Mouse (Mus musculus) kidney, postnatal 10 days (tissue): ENCODE data around the gene Tk1.

ENCODE experiments used
- DNase-seq: peaks from one replicate; pipeline ENCODE4 v3.0.0; 2021; ENCODE audit warnings: mixed read lengths

Tk1 gene

GRCm38 (mm10) chr11:117820173-117820572 lies 5.7 kb downstream of the Tk1 start:
- DNase-seq, result no peak

GRCm38 (mm10) chr11:117819095-117819494 lies 6.8 kb downstream of the Tk1 start:
- no peak for DNase-seq

GRCm38 (mm10) chr11:117816389-117816996 lies 9.4 kb downstream of the Tk1 start:
- no peak for DNase-seq

DNA sequence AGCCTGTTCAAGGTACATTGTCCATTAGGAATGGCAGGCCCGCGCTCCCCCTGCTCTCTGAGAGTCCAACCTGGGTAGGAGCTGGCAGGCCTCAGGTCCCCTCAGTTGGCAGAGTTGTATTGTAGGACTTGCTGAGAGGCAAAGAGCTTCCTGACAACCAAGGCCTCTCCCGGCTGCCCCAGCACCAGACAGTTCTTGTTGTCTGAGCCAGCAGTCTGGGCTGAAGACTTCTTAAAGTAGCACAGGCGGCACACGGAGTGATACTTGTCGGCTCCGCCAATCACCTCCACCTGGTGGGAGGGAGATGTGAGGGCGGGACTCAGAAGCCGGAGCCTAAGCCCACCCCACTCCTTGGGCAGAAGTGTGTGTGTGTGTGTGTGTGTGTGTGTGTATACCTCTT lies 10.0 kb downstream of the Tk1 start:
- peak; percentile 34 for DNase-seq

DNA sequence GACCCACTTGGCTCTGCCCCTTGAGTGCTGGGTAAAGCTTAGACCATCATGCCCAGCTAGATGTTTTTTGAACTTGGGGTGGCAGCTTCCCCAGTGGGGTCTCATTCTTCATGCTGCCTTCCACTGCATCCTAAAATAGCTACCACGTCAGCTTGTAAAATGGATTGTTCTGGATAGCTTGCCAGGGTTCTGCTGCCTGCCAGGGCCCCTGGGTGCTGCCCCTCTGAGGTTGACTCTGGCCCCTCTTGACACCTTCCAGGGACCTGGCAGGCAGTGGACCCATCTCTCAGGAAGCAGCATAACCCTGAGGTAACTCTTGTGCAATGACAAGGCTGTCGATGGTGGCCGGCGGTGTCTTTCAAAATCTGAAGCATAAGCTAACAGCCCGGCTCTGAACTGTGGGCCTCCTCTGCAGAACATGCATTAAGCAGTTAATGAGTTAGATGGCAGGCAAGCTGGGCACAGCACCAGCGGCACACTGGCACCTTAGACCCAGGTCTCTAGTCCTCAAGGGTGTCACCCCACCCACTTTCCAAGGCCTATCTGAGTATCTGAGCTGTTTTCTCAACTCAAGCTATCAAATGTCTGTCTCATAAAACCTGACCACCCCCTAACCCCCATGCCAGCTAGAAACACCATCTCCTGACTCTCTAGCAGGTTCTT lies 11.1 kb downstream of the Tk1 start:
- DNase-seq, result no peak

DNA sequence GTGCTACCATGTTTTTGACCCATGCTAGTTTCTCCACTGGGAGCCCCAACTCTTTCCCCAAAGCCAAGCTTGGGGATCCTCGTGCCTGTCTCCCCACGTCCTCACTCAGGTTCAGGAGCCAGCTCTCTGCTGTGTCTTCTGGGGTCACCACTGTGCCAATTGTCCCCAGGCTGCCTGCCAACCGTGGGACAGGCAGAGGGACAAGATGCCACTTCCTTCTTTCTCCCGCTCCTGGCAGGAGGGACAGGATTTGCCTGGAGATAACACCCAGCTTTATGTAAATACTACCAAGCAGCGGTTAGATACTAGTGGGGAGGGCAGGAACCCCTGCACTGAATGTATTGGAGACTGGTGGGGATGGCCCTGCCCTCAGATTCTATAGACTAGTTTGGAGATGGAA lies 12.0 kb downstream of the Tk1 start:
- DNase-seq, result no peak

DNA sequence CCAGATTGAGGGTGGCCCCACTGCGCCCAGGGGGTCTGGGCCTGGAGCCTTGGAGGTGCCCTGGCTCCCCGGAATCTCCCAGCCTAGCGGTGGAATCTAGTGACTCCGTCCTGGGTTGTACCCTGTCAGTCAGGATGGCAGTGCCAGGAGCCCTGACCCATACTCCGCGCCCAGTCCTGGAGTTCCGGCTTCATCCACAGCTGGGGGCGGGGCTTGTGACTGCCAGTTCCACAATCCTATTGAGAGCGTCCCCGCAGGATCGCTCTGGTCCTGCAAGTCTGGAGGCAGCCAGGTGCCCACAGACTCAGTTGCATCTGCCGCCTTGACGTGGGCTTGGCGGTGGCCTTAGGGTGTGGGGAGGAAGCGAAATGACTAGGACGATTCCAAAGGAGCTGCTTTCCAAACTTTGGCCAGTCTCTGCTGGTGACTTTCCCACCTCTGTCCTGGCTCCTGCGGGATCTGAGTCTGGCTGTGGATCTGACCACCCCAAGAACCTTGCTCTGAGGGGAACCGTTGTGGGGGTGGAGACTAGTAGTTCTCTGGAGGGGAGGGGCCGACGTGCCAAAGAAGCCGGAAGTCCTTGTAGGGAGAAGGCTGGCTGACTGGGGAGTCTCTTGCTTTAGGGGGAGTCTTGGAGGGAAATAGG lies 15.4 kb downstream of the Tk1 start:
- peak; percentile 95 for DNase-seq

DNA sequence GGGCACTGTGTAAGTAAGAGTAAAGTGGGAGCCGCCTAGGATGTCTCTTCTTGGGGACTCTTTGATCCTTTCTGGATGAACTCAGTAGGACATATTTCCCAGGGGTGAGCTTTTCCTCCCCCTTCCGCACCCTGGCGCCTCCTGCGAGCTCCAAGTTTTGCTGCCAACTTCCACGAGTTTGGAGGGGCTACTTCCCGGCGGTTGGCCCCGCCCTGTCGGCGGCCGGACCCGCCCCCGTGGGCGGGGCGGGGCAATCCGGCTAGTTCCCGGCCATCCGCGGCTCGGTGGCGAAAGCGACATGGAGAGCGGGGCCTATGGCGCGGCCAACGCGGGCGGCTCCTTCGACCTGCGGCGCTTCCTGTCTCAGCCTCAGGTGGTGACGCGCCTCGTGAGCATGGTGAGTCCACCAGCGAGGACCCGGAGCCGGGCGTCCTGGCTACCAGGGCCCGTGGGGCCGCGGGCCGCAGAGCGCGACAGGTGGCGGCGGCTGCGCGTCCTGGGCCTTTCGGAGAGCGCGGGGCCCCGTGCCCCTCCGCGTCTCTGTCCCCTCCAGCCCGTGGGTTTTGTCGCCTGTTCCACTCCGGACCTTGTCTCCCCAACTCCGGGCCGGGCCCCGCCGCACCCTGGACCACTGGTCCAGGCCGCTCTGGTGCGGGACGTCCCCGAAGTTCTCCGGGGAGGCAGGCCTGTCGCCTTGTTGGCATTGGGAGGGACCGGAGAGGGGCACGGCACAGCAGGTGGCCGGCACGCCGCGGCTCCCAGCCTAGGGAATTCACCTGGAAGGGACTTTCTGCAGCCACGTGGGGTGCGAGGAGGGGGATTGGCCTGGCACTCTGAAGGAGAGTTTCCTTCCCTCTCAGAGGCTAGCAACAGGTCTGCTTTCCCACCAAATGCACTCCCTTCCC lies 16.2 kb downstream of the Tk1 start, which contains the start of the genes Gm20708 and Syngr2:
TSS of gene Gm20708 (plus strand) at position 262 of the 905 bp plus-strand sequence.
TSS of gene Syngr2 (plus strand) at position 262 of the 905 bp plus-strand sequence.
- DNase-seq, result peak; percentile 88

- DNase-seq, result no peak
Measured at GRCm38 (mm10) chr11:117806781-117807180, 19.1 kb downstream of the Tk1 start.

GRCm38 (mm10) chr11:117803166-117803688 lies 22.7 kb downstream of the Tk1 start:
- no peak for DNase-seq

- DNase-seq, result no peak
Measured at GRCm38 (mm10) chr11:117801650-117802049, 24.2 kb downstream of the Tk1 start.

DNA sequence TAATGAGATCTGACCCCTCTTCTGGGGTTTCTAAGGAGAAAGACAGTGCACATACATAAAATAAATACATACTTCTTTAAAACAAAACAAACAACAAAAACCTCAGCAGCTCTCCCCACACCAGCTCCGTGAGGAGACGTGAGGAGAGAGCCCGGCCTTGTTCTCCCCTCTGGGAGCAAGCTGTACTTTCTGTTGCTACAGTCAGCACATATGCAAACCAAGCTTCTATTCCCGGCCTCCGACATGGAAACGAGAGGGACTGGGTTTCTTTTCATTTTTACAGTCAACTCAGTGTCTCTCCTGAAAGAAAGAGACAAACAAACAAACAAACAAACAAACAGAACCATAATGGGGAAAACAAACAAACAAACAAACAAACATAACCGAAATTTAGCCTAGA lies 25.9 kb downstream of the Tk1 start:
- DNase-seq, result no peak

DNA sequence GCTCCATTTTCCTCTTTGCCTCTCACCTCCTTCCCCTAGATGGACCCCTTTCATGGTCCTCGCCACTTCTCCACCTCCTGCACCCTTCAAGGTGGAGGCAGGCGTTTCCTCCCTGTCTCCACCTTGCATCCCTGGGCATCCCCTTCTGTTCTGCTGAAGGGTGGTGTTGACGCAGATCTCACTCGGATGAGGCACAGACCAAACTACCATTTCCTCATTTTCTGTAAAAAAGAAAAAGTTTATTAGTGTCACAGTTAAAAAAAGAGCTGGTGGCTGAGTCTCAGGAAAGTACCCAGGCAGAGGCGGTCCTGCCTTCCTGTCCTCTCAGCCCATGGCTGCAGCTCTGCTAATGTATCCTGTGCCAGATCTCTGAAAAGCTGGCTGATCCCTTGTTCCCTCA lies 26.7 kb downstream of the Tk1 start:
- no peak for DNase-seq

DNA sequence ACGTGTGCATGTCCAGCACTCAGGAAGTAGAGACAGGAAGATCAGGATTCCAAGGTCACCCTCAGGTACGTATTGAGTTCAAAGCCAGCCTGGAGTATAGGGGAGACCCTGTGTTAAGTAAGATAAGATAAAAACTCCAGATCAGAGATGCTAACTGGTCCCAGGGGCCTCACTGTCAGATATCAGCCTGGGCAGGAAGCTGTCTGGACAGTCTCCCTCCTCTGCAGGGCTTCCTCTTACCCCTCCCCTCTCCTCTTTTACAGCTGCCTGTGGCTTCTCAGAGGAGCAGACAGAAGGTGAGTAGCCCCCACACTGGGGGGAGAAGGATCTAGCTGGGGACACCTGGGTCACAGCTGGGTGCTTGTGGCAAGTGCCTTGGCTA lies 27.7 kb downstream of the Tk1 start:
- DNase-seq, result no peak

GRCm38 (mm10) chr11:117797511-117798159 lies 28.3 kb downstream of the Tk1 start, which contains the start of gene 6030468B19Rik:
6030468B19Rik (plus strand) TSS chr11:117797660.
- DNase-seq, result no peak

DNA sequence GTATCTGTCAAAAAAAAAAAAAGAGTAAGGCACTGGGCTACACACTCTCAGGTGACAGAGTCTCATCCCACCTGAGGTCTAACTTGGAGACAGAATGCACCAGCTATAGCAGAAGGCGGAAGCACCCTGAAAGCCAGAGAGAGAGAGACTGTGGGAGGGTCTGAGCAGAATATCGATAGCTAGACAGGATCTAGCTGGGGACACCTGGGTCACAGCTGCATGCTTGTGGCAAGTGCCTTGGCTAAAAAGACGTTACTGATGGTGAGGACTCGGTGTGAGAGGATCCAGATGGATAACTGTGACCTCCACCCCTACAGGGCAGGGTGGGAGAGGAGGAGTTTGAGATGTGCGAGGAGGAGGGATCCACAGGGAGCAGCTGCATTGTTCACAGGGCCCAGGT lies 28.9 kb downstream of the Tk1 start:
- no peak for DNase-seq

DNA sequence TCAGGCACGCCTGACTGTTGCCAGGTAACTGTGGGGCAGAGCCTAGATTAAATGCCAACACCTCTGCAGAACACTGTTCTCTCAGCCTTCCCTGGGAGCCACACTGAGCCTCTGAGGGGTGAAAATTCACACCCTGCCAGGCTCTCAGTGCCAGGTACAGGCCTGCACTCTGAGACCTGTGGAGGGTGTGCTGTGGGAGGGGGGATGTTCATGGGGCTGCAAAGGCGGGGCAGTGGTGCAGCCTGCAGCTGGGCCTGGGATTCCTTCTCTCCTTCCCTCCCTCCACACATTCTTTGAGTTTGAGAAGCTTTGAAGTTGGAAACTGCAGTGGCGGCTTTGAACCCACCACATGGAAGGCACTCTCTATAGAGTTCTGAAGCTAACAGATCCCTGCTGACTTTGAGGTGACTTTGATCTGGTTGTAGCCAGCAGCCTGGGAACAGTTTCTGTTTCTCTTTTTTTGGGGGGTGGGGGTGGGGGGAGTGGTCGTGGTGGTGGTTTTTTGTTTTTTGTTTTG lies 31.8 kb downstream of the Tk1 start:
- DNase-seq, result no peak

GRCm38 (mm10) chr11:117792281-117792888 lies 33.5 kb downstream of the Tk1 start:
- peak; percentile 87 for DNase-seq

DNA sequence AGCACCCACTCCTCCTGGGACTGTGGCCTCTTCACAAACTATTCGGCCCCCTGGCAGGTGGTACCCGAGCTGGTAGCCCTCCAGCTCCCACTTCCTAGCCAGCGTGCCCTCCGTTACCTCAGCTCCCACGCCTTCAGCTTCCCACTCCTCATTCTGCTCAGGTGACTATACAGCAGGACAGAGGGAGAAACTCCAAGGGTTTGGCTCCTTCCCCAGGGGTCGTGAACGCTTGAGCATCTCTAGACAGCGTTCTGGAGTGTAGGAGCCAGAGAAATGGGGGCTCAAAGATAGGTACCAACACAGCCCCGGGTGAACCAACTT lies 34.5 kb downstream of the Tk1 start:
- no peak for DNase-seq

DNA sequence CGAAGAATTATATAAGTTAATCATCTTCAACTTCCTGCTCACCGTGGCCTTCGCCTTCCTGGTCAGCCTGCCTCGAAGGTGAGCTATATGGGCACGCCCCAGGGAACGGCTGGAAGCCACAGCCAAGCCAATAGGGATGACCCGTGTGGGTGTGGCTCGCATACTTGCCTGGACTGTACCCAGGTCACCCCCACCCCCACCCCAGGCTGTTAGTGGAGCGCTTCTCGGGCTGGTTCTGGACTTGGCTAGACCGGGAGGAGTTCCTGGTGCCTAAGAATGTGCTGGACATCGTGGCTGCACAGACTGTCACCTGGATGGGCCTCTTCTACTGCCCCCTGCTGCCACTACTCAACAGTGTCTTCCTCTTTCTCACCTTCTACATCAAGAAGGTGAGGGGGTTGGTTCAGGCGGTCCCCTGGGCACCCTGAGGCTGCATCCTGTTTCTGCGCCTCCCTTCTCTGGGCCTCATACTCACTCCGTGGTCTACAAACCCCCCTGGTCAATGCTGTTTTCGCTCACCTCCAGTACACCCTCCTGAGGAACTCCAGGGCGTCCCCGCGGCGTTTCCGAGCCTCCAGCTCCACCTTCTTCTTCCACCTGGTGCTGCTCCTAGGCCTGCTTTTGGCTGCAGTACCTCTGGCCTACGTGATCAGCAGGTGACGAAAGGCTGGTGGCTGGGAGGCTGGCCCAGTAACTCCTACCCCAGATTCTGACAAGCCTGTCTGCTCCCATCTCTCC lies 35.0 kb downstream of the Tk1 start:
- peak; percentile 75 for DNase-seq

DNA sequence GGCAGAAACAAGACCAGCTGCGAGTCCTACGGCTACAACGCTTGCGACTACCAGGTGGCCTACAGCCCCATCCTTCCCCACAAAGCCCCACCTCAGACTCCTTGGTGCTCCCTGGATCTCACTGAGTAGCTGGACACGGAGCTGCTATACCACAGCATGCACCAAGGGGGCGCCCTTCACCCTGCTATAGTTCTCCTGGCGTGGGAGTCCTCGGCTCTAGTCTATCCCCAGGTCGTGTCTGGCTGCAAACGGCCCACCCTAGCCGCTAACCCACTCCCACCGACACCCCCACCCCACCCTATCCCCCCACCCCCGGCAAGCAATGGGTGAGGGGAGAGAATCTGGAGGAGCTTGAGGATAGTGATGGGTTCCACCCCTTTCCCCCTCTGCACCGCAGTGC lies 35.6 kb downstream of the Tk1 start:
- peak; percentile 84 for DNase-seq
